Mouse (Mus musculus): Measurements from ENCODE around the gene Gga1. TPM values are rescaled to one million over a fixed set of nuclear protein-coding genes. Genes with fewer than 3 reads are reported as not detected.
"Not testable (repeated sequence)": the region's sequence is repeated elsewhere in the genome, so short reads cannot be mapped to it uniquely, and the experiment has no call there.

The Gga1 gene
- polyA plus RNA-seq, 1 experiment from 2014 or later: 51.8 TPM

DNA sequence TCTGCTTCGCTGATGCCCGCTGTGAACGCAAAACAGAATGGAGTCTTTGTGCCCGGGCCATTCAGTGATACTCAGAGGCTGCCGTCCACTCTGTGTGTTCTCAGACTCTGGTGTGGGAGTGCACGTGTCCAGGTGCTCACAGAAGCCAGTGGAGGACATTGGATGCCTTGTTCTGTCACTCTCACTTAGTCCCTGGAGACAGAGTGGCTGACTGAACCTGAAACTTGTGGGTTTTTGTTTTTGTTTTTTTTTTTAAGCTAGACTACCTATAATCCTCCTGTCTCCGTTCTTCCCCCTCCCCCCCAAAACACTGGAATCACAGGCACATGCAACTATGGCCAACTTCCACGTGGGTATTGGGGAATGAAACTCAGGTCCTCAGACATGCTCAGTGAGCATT, 30.6 kb upstream of the Gga1 start:
- H3K27me3 ChIP-seq: no peaks in the 10 kb centered on the region; the same call in 1 of the 2 replicates
- H3K9ac ChIP-seq: no peak overlapping the region
- no peak overlapping the region for H3K4me2 ChIP-seq
- H3K27ac ChIP-seq: no peak overlapping the region
- ATAC-seq (ENCODE audit: insufficient number of reproducible peaks, insufficient read depth, low FRiP score, low TSS enrichment, low read depth): no peak
- H3K9me3 ChIP-seq: no peaks in the 10 kb centered on the region
- peaks cover 45% of the 10 kb centered on the region for H3K4me1 ChIP-seq
- 63% methylated on average over 8 of the region's 8 CpGs for WGBS
- no peak overlapping the region for H3K4me3 ChIP-seq
- peaks cover 19% of the 10 kb centered on the region for H3K36me3 ChIP-seq

DNA sequence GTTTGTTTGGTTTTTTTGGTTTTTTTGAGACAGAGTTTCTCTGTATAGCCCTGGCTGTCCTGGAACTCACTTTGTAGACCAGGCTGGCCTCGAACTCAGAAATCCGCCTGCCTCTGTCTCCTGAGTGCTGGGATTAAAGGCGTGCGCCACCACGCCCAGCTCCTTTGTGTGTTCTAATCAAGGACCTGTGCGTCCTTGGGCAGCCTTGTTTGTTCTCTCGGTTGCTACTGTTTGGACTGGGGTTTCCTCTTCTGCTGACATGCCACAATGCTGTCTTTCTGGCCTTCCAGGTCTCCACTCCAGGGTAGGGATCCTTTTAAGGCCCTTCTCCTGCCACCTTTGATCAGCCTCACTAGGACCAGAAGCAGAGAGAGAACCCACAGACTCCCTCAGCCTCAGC, 30.2 kb upstream of the Gga1 start:
- not testable (repeated sequence) for H3K4me2 ChIP-seq; H3K27me3 ChIP-seq; ATAC-seq (ENCODE audit: insufficient number of reproducible peaks, insufficient read depth, low FRiP score, low TSS enrichment, low read depth); H3K9me3 ChIP-seq; H3K9ac ChIP-seq; H3K4me3 ChIP-seq; H3K27ac ChIP-seq
- Histone ChIP-seq H3K36me3 (peaks cover 19% of the 10 kb centered on the region), H3K4me1 (peaks cover 44% of the 10 kb centered on the region)
- 88% methylated on average over 7 of the region's 7 CpGs for WGBS

DNA sequence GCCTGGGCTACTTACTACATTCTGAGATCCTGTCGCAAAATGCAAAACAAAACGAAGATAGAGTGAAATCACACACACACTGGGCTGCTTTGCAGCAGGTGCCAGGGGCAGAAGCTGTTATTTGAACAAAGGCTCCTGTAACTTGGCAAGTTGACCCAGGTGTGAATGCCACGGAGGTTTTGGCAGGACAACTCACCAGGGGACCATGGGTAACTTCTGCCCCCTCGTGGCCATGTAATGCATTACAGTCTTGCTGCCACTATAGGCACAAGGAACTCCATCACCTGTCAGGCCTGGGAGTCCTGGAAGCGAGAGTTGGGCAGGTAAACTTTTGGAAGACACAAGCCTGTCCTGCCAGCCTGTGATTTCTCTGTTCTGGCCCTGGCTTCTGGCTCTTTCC, 28.5 kb upstream of the Gga1 start:
- Histone ChIP-seq H3K4me3 (no peak overlapping the region), H3K4me1 (peaks cover 33% of the 10 kb centered on the region), H3K9me3 (no peaks in the 10 kb centered on the region), H3K4me2 (no peak overlapping the region), H3K27me3 (no peaks in the 10 kb centered on the region; the same call in 1 of the 2 replicates), H3K36me3 (peaks cover 19% of the 10 kb centered on the region), H3K27ac (no peak overlapping the region), H3K9ac (no peak overlapping the region)
- ATAC-seq (ENCODE audit: insufficient number of reproducible peaks, insufficient read depth, low FRiP score, low TSS enrichment, low read depth): no peak
- 33% methylated on average over 5 of the region's 5 CpGs for WGBS

DNA sequence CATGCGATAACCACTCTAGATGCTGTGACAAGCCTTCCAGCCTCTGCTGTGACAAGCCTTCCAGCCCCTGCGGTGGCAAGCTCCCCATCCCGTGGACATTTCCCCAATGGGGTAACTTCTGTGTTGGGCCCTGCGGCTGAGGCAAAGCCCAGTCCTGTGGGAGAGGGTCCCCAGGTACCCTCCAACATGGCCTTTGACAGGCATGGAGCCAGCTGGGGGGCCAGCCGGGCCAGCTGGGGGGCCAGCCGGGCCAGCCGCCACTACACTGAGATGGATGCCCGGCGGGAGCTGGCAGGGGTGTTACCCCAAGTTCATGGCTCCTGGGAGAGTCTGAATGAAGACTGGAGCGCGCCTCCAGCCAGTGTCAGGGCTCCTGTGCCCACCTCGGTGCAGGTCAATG, 27.5 kb upstream of the Gga1 start:
- Histone ChIP-seq H3K27ac (no peak overlapping the region), H3K4me3 (no peak overlapping the region), H3K27me3 (no peaks in the 10 kb centered on the region; the same call in 1 of the 2 replicates), H3K9ac (no peak overlapping the region), H3K4me1 (peaks cover 23% of the 10 kb centered on the region), H3K9me3 (no peaks in the 10 kb centered on the region), H3K4me2 (no peak overlapping the region), H3K36me3 (peaks cover 19% of the 10 kb centered on the region)
- 77% methylated on average over 12 of the region's 12 CpGs for WGBS
- ATAC-seq (ENCODE audit: insufficient number of reproducible peaks, insufficient read depth, low FRiP score, low TSS enrichment, low read depth): no peak

DNA sequence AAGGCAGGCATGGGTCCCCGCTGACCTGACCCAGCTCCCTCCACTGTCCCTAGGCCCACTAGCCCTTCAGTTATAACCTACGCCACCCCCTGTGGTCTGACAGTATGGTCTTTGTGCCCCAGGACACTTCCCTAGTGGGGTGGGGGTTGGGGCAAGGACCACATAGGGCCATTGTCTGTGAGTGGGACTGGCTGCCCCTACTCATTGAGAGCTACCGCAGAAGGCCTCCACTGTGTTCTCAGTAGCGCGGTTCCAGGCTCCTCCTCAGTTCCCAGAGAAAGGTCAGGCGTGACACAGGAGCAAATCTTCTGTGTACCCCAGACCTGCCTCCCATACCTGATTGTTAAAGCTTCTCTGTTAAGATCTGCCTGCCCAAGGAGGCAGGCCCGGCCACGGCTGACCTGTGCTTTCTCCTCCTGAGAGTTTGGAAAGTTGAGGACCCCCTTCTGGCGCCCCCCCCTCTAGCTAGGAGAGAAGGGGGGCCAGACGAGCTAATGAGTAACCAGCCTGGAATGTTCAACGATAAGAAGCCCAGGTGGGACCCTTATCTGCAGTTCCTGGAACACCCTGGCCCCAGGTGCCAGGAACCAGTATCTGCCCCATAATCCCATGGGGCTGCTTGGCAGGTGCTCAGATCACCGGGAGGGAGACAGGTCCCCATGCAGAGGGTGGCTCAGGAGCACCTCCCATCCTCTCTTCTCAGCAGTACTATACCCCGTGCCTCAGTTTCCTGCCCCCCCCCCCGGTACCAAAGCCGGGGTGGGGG, 26.7 kb upstream of the Gga1 start:
- H3K9me3 ChIP-seq: no peaks in the 10 kb centered on the region
- no peak overlapping the region for H3K4me2 ChIP-seq
- H3K36me3 ChIP-seq: peaks cover 19% of the 10 kb centered on the region
- H3K4me1 ChIP-seq: peaks cover 16% of the 10 kb centered on the region
- no peaks in the 10 kb centered on the region for H3K27me3 ChIP-seq
- H3K4me3 ChIP-seq: no peak overlapping the region
- no peak overlapping the region for H3K9ac ChIP-seq
- no peak for ATAC-seq (ENCODE audit: insufficient number of reproducible peaks, insufficient read depth, low FRiP score, low TSS enrichment, low read depth)
- no peak overlapping the region for H3K27ac ChIP-seq
- WGBS: 57% methylated on average over 15 of the region's 15 CpGs

DNA sequence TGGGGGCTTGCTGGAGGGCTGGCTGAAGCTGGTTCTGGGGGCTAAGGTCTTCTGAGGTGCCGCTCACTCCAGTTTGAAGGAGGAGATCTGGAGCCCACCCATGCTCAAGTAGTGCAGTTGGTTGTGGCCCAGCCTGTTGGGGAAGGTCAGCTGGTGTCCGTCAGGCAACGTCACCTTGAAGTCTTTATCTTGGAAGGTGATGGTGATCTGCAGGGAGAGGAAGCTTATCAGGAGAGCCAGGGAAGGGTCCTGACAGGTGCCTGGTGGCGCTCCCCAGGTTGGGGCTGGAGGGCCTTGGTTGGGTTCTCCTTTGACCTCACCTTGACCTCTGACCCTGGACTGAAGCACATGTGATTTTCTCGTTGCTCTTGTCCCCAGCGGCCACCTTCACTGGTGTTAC, 26.0 kb upstream of the Gga1 start:
- Histone ChIP-seq H3K4me2 (no peak overlapping the region), H3K4me1 (peaks cover 9% of the 10 kb centered on the region), H3K9ac (no peak overlapping the region), H3K4me3 (no peak overlapping the region), H3K9me3 (no peaks in the 10 kb centered on the region), H3K27me3 (no peaks in the 10 kb centered on the region), H3K27ac (no peak overlapping the region), H3K36me3 (peaks cover 19% of the 10 kb centered on the region)
- 65% methylated on average over 6 of the region's 6 CpGs for WGBS
- no peak for ATAC-seq (ENCODE audit: insufficient number of reproducible peaks, insufficient read depth, low FRiP score, low TSS enrichment, low read depth)

DNA sequence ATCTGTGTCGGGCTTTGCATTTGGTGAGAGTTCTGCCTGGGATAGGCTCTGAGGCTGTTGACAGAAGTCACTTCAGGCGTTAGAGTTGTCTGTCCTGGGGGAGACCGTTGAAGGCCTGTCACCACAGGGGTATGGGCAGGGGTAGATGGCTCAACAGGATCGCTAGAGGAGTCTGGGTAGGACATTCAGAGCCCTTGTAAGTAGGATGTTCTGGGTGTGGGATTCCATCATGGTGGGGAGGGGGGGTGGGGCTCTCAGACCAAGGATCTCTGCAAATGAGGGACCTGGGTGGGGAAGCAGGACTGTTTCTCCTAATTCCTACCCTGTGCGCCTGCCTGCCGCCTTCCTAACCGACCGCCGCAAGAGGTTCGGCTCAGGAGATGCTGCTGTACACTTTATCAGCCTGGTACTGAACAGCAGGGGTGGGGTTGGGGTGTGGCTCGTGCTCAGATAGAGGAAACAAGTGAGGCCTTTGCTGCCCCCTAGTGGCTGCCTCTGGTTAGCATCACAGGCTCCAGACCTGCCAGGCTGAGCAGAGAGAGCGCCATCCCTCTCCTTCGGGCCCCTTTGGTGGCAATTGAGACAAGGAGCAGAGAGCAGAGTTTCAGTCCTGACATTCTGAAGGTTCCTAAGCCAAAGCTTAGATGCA, 25.4 kb upstream of the Gga1 start:
- H3K4me2 ChIP-seq: peak overlapping the region; percentile 27; the same call in 1 of the 2 replicates
- 11% methylated on average over 13 of the region's 13 CpGs for WGBS
- peak; percentile 70 for ATAC-seq (ENCODE audit: insufficient number of reproducible peaks, insufficient read depth, low FRiP score, low TSS enrichment, low read depth)
- peaks cover 19% of the 10 kb centered on the region for H3K36me3 ChIP-seq
- no peak overlapping the region for H3K4me3 ChIP-seq
- H3K4me1 ChIP-seq: peaks cover 4% of the 10 kb centered on the region
- no peak overlapping the region for H3K9ac ChIP-seq
- no peaks in the 10 kb centered on the region for H3K9me3 ChIP-seq
- H3K27ac ChIP-seq: no peak overlapping the region
- no peaks in the 10 kb centered on the region for H3K27me3 ChIP-seq

DNA sequence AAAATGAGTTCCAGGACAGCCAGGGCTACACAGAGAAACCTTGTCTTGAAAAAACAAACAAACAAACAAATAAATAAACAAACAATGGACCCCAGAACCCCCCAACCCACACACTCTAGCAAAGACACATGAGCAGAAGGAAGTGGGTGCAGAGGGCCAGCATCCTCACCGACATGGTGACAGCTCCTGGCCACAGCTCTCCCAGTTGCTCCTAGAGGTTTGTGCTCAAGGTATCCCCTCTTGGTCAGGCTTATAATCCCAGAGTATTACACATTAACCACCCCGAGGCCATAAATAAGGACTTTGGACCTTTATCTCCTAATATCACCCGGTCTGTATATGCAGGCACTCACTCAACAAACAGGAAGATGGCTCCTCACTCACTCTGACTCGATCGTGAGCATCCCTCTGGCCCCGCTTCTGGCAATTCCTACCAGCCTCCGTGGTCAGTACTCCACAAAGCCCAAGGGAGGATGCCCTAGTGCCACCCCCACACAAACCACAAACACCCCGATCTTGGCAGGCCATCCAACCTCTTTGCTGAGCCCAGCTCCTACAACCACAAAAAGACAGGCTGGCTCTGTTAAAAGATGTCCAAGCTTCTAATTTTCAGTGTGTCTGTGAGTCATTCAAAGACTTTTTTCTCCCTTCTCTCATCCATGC, 21.6 kb upstream of the Gga1 start, which contains the start of gene Lgals2:
Gene Lgals2, minus strand, starts transcription at position 227 of the 663 bp plus-strand sequence.
- H3K4me3 ChIP-seq: no peak within 1 kb of the TSS
- H3K36me3 ChIP-seq: no peaks in the 10 kb centered on the region
- H3K27me3 ChIP-seq: no peaks in the 10 kb centered on the region
- H3K9me3 ChIP-seq: no peaks in the 10 kb centered on the region
- H3K9ac ChIP-seq: no peak within 1 kb of the TSS
- 68% methylated on average over 8 of the region's 8 CpGs for WGBS
- ATAC-seq (ENCODE audit: insufficient number of reproducible peaks, insufficient read depth, low FRiP score, low TSS enrichment, low read depth): no peak
- no peak within 1 kb of the TSS for H3K4me2 ChIP-seq
- H3K27ac ChIP-seq: no peak within 1 kb of the TSS
- peaks cover 12% of the 10 kb centered on the region for H3K4me1 ChIP-seq

DNA sequence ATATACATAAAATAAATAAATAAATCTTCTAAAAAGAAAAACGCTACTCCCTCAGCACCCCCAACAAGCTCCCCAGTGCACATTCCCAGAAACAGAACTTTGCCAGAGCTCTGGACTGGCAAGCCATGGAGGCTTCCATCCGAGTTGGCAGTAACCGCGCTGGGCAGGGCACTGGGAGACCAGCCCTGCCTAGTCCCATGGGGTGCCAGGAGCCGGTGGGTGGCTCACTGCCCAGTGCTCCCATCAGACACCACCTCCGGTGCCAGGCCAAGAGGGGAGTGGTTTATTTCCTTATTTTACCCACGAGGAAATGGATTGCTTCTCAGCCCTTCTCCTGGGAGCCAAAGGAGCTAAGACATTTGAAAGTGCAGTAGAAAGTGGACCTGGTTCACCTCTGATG, 20.0 kb upstream of the Gga1 start:
- H3K27ac ChIP-seq: no peak overlapping the region
- no peak for ATAC-seq (ENCODE audit: insufficient number of reproducible peaks, insufficient read depth, low FRiP score, low TSS enrichment, low read depth)
- no peaks in the 10 kb centered on the region for H3K9me3 ChIP-seq
- no peak overlapping the region for H3K9ac ChIP-seq
- peaks cover 7% of the 10 kb centered on the region; the same call in 1 of the 2 replicates for H3K4me1 ChIP-seq
- H3K4me2 ChIP-seq: no peak overlapping the region
- H3K27me3 ChIP-seq: no peaks in the 10 kb centered on the region
- 85% methylated on average over 7 of the region's 7 CpGs for WGBS
- H3K36me3 ChIP-seq: no peaks in the 10 kb centered on the region
- H3K4me3 ChIP-seq: no peak overlapping the region

DNA sequence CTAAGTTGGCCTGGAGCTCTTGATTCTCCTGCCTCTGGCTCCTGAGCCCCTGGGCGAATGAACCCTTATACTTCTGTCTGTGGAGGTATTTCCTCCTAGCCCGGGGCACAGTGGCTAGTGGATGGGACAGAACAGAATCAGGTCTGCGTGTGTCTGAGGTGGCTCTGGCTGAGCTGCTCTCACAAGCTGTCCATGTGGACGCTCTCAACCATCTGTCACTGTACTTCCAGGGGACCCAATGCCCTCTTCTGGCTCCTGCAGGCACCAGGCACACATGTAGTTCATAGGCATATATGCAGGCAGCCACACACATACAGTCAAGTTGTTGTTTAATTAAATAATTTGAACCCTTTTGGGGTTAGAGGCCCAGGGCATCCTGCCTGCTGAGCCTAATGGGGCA, 17.7 kb upstream of the Gga1 start:
- H3K4me2 ChIP-seq: no peak overlapping the region
- no peak overlapping the region for H3K4me3 ChIP-seq
- H3K4me1 ChIP-seq: peaks cover 15% of the 10 kb centered on the region
- no peaks in the 10 kb centered on the region for H3K9me3 ChIP-seq
- ATAC-seq (ENCODE audit: insufficient number of reproducible peaks, insufficient read depth, low FRiP score, low TSS enrichment, low read depth): no peak
- no peaks in the 10 kb centered on the region for H3K27me3 ChIP-seq
- no peak overlapping the region for H3K27ac ChIP-seq
- H3K36me3 ChIP-seq: no peaks in the 10 kb centered on the region
- 70% methylated on average over 4 of the region's 4 CpGs for WGBS
- no peak overlapping the region for H3K9ac ChIP-seq

DNA sequence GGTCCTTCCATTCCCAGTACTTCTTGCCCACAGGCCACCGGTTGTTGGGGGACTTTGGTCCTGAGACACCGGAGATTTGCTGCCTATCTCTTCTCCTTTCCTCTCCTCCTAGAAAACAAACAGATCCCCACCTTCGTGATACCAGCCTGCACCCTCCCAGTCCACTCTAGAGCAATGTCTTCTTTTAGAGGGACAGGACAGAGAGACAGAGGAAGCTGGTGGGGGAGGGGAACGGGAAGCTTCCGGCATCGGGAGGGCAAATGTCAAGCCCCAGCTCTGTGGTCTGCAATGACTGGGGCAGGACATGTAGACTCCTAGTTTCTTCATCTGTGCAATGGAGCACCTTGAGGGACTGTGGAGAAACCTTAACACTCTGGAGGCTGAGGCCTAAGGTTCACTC, 17.3 kb upstream of the Gga1 start:
- no peaks in the 10 kb centered on the region for H3K27me3 ChIP-seq
- WGBS: 60% methylated on average over 6 of the region's 6 CpGs
- H3K4me1 ChIP-seq: peaks cover 15% of the 10 kb centered on the region
- H3K9ac ChIP-seq: no peak overlapping the region
- H3K9me3 ChIP-seq: no peaks in the 10 kb centered on the region
- no peak overlapping the region for H3K4me2 ChIP-seq
- ATAC-seq (ENCODE audit: insufficient number of reproducible peaks, insufficient read depth, low FRiP score, low TSS enrichment, low read depth): no peak
- H3K36me3 ChIP-seq: no peaks in the 10 kb centered on the region
- H3K27ac ChIP-seq: no peak overlapping the region
- H3K4me3 ChIP-seq: no peak overlapping the region

DNA sequence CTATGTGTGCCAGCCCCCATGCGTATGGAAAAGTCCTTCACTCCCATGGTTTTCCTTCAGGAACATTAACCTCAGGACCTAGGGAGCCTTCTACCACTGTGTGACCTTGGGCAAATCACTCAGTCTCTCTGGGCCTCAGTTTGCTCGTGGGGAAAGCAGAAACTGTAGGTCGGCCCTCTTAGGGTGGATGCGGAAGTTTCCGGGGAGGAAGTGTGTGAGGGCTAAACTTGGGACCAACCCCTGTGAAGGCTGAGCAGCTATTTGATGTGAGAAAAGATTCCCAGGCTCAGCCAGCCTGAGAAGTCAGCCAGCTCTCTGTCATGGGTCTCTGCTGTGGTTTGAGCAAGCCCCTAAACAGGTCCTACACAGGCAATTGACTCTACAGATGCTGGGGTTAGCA, 14.7 kb upstream of the Gga1 start:
- Histone ChIP-seq H3K36me3 (no peaks in the 10 kb centered on the region), H3K27ac (no peak overlapping the region), H3K9ac (no peak overlapping the region), H3K4me2 (no peak overlapping the region), H3K4me3 (no peak overlapping the region), H3K9me3 (no peaks in the 10 kb centered on the region), H3K4me1 (peaks cover 15% of the 10 kb centered on the region), H3K27me3 (no peaks in the 10 kb centered on the region)
- ATAC-seq (ENCODE audit: insufficient number of reproducible peaks, insufficient read depth, low FRiP score, low TSS enrichment, low read depth): no peak
- 84% methylated on average over 5 of the region's 5 CpGs for WGBS

Data from embryonic facial prominence, embryonic 13.5 days (tissue).